Mouse (Mus musculus) kidney, adult 18-20 months (tissue): ENCODE data around the gene Pepd.

Source experiments
- DNase-seq: peaks from one replicate; pipeline ENCODE4 v3.0.0; 2021

Gene Pepd

GRCm38 (mm10) chr7:35029228-35029627, 117.0 kb downstream of the Pepd start:
- DNase-seq: no peak

- no peak for DNase-seq
Measured at GRCm38 (mm10) chr7:35029648-35030047, 117.5 kb downstream of the Pepd start.

DNA sequence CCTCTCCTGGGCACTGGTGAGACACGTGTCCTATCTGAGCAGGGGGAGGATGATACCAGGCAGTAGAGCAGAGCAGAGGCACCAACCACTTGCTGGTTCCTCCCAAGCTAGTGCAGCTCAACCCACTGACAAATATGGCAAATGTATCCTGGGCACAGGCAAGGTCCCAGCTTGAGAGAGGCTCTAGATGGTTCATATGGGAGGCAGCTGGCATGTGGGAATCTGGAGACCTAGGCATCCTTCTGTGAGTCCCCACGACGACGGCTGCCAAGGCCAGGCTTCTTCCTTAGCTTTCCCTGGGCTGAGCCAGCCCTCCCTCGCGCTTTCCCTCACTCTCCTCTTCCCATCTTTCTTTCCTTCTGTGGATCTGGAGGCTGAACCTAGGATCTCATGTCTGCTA, 118.4 kb downstream of the Pepd start:
- no peak for DNase-seq

- DNase-seq: peak; percentile 24
Measured at GRCm38 (mm10) chr7:35035141-35035553, 123.0 kb downstream of the Pepd start.

- DNase-seq: no peak
Measured at GRCm38 (mm10) chr7:35035565-35035964, 123.4 kb downstream of the Pepd start.

GRCm38 (mm10) chr7:35036266-35036731, 124.1 kb downstream of the Pepd start:
- no peak for DNase-seq

GRCm38 (mm10) chr7:35037408-35037807, 125.2 kb downstream of the Pepd start:
- DNase-seq: no peak

- no peak for DNase-seq
Measured at GRCm38 (mm10) chr7:35040176-35040972, 128.2 kb downstream of the Pepd start.

DNA sequence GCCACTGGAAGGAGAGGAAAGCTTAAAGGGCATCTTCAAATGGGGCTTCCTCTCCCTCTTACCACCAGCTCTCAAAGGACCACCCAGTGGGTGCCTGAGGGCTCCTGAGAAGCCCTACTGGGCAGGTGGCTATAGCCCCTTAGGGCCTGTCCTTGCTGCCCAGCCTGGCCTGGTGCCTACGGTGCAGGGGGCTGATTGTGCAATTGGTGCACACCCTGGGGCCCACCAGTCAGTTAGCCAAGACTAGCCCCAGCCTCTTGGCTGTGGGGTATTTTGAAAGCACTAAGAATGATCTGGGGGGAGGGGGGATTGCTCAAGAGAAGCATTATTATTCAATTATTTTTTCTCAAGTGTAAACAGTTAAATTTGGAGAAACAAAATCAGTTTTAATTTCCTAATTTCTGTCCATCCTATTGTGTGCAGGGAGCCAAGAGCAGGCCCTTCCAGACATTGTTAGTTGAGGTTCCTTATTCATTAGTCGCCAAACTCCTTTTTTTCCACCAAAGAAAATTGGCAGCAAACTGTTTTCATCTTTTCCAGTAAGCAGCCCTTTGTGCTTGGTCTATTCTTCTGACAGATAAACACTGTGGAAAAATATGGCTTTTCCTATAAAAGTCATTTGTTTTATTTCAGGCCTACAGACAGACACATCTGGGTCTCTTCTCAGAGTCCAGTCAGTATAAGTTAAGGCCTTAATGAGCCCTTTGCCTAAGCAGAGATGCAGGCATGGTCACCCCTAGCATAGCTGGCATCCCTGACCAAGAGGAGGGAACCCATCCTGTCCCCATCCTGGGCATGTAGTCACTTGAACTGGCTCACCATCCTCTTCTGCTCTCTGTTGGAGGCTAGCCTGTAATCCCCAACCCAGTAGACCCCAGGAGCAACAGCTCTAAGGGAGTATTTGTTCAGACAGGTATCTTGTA, 129.4 kb downstream of the Pepd start:
- no peak for DNase-seq

GRCm38 (mm10) chr7:35042209-35042554, 130.0 kb downstream of the Pepd start:
- no peak for DNase-seq

DNA sequence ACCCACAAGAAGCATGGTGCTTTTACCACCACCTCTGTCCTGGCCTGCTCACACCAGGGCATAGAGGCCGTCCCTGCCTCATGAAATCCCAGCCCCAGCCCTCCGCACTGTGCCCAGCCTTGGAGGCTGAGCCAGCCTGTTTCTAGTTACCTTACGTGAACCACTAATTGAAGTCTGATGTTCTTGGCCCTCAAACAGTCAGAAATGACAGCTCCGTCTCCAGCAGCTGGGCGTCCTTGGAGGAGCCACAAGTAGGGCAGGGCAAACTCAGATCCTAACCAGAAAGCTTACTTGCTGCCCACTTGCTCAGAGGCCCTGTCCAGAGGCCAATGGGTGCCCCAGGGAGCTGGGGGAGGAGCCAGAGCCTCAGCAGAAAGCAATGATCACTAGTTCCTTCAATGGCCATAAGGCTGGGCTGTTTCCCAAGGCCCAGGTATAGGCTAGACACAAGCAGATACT, 130.6 kb downstream of the Pepd start:
- peak; percentile 43 for DNase-seq

DNA sequence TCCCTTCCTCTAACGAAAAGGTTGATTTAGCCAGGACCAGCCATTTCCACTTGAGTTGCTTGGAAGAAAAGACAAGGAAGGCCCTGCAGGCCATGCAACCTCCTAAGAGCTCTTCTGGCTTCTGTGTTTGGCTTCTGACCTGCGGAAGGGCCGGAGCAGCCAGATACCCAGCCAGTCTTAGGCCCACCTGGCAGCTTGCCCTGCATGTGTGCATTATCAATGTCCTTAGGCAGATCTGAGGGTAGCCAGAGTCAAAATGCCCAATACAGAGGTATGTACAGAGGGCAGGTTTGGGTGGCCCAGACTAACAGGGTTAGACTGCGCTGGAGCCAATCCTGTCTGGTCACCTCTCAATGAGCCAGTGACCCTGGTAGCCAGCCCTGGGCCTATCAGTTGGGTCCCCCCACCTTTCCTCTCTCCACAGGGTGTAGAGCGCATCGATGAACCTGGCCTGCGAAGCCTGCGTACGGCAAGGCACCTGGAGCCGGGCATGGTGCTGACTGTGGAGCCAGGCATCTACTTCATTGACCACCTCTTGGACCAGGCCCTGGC, 131.2 kb downstream of the Pepd start:
- DNase-seq: no peak

DNA sequence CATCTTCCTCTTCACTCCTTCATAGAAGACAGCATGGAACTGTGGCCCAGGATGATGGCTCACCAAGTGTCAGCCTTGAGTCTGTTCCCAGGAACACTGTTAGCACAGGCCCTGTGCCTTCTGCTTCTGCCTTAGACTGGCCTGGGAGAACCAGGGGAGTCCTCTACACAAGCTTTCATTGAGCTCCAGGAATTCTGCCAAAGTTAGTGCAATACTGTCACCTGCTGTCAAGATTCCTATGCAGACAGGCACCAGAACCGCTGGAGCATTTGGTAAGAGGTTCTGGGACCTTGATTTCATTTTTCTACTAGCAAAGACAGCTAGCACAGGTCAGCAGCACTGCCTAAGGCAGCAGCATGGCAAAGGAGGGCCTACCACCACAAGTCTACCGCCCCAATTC, 132.5 kb downstream of the Pepd start:
- DNase-seq: no peak

DNA sequence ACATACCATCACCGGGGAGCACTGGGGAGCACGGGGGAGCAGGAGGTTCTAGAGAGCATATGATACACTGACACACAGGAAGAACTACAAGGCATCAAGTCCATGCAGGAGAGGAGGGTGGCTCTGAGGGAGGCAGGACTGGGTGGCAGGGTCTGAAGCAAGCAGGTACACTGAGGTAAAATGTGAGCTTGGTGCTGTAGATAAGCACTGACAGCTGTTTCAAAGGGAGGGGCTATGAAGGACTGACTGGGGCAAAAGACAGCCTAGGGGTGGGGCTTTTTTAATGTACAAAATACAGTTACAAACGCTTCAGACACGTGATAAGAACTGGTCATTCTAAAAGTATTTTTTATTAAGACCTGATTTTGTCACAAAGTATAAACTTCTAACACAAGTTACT, 133.9 kb downstream of the Pepd start:
- DNase-seq: no peak

DNA sequence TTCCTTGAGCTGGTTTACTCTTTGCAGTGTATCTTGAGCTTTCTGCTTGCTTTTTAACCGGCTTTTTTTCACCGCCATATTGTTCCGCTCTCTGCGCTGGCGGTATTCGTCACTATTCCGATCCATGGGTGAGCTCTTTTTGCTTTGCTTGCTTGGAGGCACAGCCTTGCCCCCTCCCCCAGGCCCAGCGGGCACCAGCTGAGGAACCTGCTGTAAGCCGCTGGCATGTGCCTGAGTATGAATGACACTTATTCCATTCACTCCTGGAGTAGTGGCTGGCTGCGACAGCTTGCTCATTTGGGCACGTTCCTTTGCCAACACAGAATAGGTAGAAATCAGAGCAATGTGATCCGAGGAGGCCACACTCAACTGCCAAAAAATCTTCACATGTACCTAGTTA, 138.4 kb downstream of the Pepd start:
- no peak for DNase-seq

- no peak for DNase-seq
Measured at GRCm38 (mm10) chr7:35053161-35053560, 141.0 kb downstream of the Pepd start.

DNA sequence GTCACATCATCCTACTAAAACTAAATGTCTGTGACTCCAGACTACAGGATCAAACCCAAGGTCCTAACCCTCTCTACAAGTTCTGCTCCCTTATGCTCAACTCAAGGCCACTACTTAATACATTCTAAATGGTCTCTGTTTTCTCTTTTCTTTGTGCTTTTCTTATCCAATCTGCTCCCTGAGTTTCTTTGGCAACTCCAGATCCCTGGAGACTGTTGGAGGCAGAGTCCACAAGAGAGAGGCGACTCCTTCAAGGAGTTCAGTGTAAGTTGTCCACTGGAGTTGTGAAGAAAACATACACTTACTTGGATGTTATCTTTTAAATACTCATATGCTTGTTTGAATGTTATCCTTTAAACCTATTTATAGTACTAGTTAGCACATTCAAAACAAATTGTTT, 142.1 kb downstream of the Pepd start:
- DNase-seq: no peak

DNA sequence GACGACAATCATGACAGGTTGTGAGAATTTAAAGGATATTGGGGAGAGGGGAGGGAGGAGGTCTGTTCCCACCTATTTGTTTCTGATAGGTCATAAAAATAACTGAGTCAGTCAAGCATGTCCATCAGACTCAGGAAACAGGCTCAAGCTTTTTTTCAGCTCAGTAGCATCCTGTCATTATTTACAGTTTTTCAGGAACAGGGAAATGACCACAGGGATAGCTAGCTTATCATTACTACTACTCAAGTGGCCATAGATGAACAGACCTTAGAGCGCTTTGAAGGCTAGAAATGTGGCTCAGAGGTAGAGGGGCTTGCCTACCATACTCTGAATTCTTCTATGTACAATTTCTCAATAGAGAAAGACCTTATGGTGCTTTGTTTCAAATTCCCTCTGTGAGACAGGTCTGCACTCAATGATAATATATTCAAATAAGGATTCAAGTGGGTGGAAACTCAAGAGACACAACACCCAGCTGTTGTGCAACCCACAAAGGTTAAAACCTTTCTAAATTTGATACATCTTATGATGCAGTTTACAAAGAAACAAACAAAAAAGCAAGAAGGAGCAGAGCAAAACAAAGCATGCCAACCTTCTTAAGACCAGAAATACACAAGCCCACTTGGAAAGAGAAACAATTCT, 142.9 kb downstream of the Pepd start:
- DNase-seq: no peak

DNA sequence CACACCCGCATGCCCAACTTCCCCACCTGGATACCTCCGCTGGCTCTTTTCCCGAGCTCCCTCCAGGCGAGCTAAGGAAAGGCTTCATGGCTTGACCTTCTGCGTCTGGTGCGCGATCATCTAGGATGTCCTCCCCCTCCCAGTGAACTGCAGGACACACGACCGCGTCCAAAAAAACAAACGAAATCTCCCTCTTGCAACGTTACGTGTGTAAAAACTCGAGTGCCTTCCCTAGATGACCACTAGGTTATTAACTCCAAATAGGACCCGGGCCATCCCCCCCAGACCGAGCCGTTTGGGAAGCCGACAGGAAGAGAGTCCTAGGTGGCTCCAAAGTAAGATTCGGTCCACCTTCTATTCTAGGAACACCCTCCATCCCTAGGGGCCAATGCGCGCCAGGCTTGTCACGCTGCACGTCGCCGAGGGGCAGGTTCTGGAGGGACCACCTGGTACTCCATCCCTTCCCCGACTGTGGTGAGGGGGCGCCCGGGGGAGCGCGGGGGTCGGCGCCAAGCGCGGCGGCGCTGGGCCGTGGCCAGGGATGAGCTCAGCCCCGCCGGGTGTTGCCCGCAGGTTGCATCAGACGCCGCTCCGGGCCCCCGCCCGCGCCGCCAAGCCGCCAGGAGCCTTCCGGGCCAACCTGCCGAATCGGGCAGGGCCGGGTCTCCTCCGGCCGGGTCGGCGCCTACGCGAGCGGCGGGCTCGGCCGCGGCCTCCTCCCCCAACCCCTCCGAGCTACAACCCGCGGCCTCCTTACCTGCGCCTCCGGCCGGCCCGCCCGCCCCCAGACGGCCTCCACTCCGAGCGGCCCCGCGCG, 143.6 kb downstream of the Pepd start:
- DNase-seq: peak; percentile 64

- DNase-seq: peak; percentile 99
Measured at GRCm38 (mm10) chr7:35056436-35056864, 144.3 kb downstream of the Pepd start, which contains the start of gene Cebpg. Gene Cebpg, minus strand, starts transcription at chr7:35056573.

- no peak for DNase-seq
Measured at GRCm38 (mm10) chr7:35056999-35057398, 144.8 kb downstream of the Pepd start.

GRCm38 (mm10) chr7:35057569-35057968, 145.4 kb downstream of the Pepd start:
- DNase-seq: no peak
